Mouse (Mus musculus): ENCODE measurements around the gene Tmem258. TPM values are rescaled to one million over a fixed set of nuclear protein-coding genes. Genes with fewer than 3 reads are reported as not detected.

The Tmem258 gene
- polyA plus RNA-seq, 1 experiment, result 51.0 TPM

- no peak for TF ChIP-seq POLR2A (IDR thresholded peaks at IDR 0.05; ENCODE audit: extremely low read depth, insufficient read depth, low read length)
- peak; percentile 51 for TF ChIP-seq CTCF (IDR thresholded peaks at IDR 0.05; ENCODE audit: extremely low read depth, insufficient read depth, low read length)
- no peaks in the 10 kb centered on the region for H3K4me1 ChIP-seq (ENCODE audit: control insufficient read depth, insufficient read depth, low read length)
- no peak overlapping the region for H3K4me3 ChIP-seq (ENCODE audit: insufficient read depth, low read length)
- H3K27ac ChIP-seq (ENCODE audit: insufficient read depth, low read length), result no peak overlapping the region
Observed at GRCm38 (mm10) chr19:10244183-10244582, 40.4 kb downstream of the Tmem258 start.

DNA sequence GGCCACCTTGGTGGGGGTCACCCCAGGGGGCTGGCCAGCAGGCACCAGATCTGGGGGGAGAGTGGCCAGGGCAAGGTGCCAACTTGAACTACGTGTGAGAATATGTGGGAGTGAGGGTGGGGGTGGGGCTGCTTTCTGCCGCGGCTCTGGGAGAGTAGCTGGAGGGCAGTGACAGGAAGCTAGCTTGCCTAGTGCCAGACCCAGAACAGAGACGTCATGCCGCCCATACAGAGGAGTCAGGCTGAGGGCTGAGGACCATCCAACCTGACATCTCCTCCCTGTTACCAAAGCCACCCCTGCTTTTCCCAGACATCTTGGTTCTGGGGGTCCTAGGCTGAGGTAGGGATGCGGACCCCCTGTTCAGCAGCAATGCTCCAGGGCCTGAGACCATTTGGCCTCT is 43.4 kb downstream of the Tmem258 start:
- TF ChIP-seq CTCF (IDR thresholded peaks at IDR 0.05; ENCODE audit: extremely low read depth, insufficient read depth, low read length) (no peak), POLR2A (IDR thresholded peaks at IDR 0.05; ENCODE audit: extremely low read depth, insufficient read depth, low read length) (no peak)
- H3K4me3 ChIP-seq (ENCODE audit: insufficient read depth, low read length), result no peak overlapping the region
- no peaks in the 10 kb centered on the region for H3K4me1 ChIP-seq (ENCODE audit: control insufficient read depth, insufficient read depth, low read length)
- no peak overlapping the region for H3K27ac ChIP-seq (ENCODE audit: insufficient read depth, low read length)

GRCm38 (mm10) chr19:10248128-10248527 is 44.3 kb downstream of the Tmem258 start:
- TF ChIP-seq POLR2A (IDR thresholded peaks at IDR 0.05; ENCODE audit: extremely low read depth, insufficient read depth, low read length) (no peak), CTCF (IDR thresholded peaks at IDR 0.05; ENCODE audit: extremely low read depth, insufficient read depth, low read length) (no peak)
- Histone ChIP-seq H3K27ac (ENCODE audit: insufficient read depth, low read length) (no peak overlapping the region), H3K4me3 (ENCODE audit: insufficient read depth, low read length) (no peak overlapping the region), H3K4me1 (ENCODE audit: control insufficient read depth, insufficient read depth, low read length) (no peaks in the 10 kb centered on the region)

Other genes with a start within 250 kb of the Tmem258 start
- gene Fth1, start 223.4 kb upstream of the Tmem258 start, polyA plus RNA-seq (2012; rRNA removed), result 5,395 and 6,156 TPM in 2 replicates
- gene Best1, start 202.4 kb upstream of the Tmem258 start, polyA plus RNA-seq (2012; rRNA removed), result 0.98 and 1.1 TPM in 2 replicates
- gene Rab3il1, start 202.3 kb upstream of the Tmem258 start, polyA plus RNA-seq (2012; rRNA removed), result 12.9 and 13.6 TPM in 2 replicates
- gene Fads3, start 162.4 kb upstream of the Tmem258 start, polyA plus RNA-seq (2012; rRNA removed), result 44.5 and 44.6 TPM in 2 replicates
- 159 and 163 TPM in 2 replicates for gene Fads2, start 102.3 kb upstream of the Tmem258 start, polyA plus RNA-seq (2012; rRNA removed)
- 195 and 212 TPM in 2 replicates for gene Fads1, start 21.1 kb upstream of the Tmem258 start, polyA plus RNA-seq (2012; rRNA removed)
- 12.1 and 12.5 TPM in 2 replicates for gene Fen1, start 155 bp downstream of the Tmem258 start, polyA plus RNA-seq (2012; rRNA removed)
- gene Myrf, start 36.7 kb downstream of the Tmem258 start, polyA plus RNA-seq (2012; rRNA removed), result 21.0 and 26.4 TPM in 2 replicates
- 69.9 and 75.1 TPM in 2 replicates for gene Dagla, start 100.9 kb downstream of the Tmem258 start, polyA plus RNA-seq (2012; rRNA removed)
- gene Syt7, start 185.1 kb downstream of the Tmem258 start, polyA plus RNA-seq (2012; rRNA removed), result 213 and 252 TPM in 2 replicates

All from cortical plate, adult 2 months (tissue).